Mouse (Mus musculus) heart, embryonic 10.5 days (tissue): ENCODE data around the gene Tspan18. TPM values are rescaled to one million over a fixed set of nuclear protein-coding genes. Genes with fewer than 3 reads are reported as not detected.

ENCODE experiments used
- DNase-seq: peaks from one replicate; pipeline ENCODE4 v3.0.0-alpha.2; 2017; ENCODE audit warnings: low spot score
- H3K27ac ChIP-seq: fragments of 300-500 bp; sonication (generic); 2 replicates; pipeline ENCODE4 v1.5.1; 2016; ENCODE audit warnings: mild to moderate bottlenecking
- H3K27me3 ChIP-seq: fragments of 300-500 bp; sonication (generic); 2 replicates; pipeline ENCODE4 v1.6.1; 2016; ENCODE audit warnings: mild to moderate bottlenecking; ENCODE audit not compliant: poor library complexity, insufficient read depth, severe bottlenecking
- H3K36me3 ChIP-seq: fragments of 300-500 bp; sonication (generic); 2 replicates; pipeline ENCODE4 v1.6.1; 2016; ENCODE audit warnings: mild to moderate bottlenecking, moderate library complexity
- H3K4me1 ChIP-seq: fragments of 300-500 bp; sonication (generic); 2 replicates; pipeline ENCODE4 v1.6.1; 2016; ENCODE audit warnings: mild to moderate bottlenecking
- H3K4me3 ChIP-seq: fragments of 300-500 bp; sonication (generic); 2 replicates; pipeline ENCODE4 v1.5.1; 2016; ENCODE audit warnings: mild to moderate bottlenecking, moderate library complexity
- H3K9me3 ChIP-seq: fragments of 300-500 bp; sonication (generic); 2 replicates; pipeline ENCODE4 v1.6.1; 2016; ENCODE audit warnings: mild to moderate bottlenecking, moderate library complexity
- WGBS: fragments of 180-500 bp; shearing (Covaris S2); methylation state at CpG from one replicate; pipeline ENCODE4 v1.1.7; 2016; 5-methylcytosine and 5-hydroxymethylcytosine counted together
- polyA plus RNA-seq: library from polyadenylated mRNA; unstranded; fragments of >200 nt; fragmentation: Nextera tagmentation; extraction: Ambion mirVana; gene quantifications from 2 replicates; pipeline ENCODE4 v1.2.1, GENCODE M21; 2016

The Tspan18 gene
- polyA plus RNA-seq, 1 experiment from 2014 or later: 64.2 TPM

GRCm38 (mm10) chr2:93266565-93267169 lies 67.6 kb downstream of the Tspan18 start:
- Histone ChIP-seq H3K27me3 (no peaks in the 10 kb centered on the region), H3K4me1 (peaks cover 75% of the 10 kb centered on the region), H3K27ac (no peak overlapping the region), H3K9me3 (no peaks in the 10 kb centered on the region), H3K4me3 (no peak overlapping the region), H3K36me3 (no peaks in the 10 kb centered on the region; the same call in 1 of the 2 replicates)
- DNase-seq: no peak
- 64% methylated on average over 7 of the region's 7 CpGs for WGBS

- Histone ChIP-seq H3K36me3 (no peaks in the 10 kb centered on the region; the same call in 1 of the 2 replicates), H3K4me3 (no peak overlapping the region), H3K4me1 (peaks cover 82% of the 10 kb centered on the region), H3K27ac (peak overlapping the region; percentile 87), H3K9me3 (no peaks in the 10 kb centered on the region), H3K27me3 (no peaks in the 10 kb centered on the region)
- 51% methylated on average over 5 of the region's 5 CpGs for WGBS
- no peak for DNase-seq
These were observed 71.7 kb downstream of the Tspan18 start for GRCm38 (mm10) chr2:93262291-93263285.

- Histone ChIP-seq H3K36me3 (no peaks in the 10 kb centered on the region; the same call in 1 of the 2 replicates), H3K27me3 (no peaks in the 10 kb centered on the region), H3K4me1 (peaks cover 76% of the 10 kb centered on the region), H3K9me3 (no peaks in the 10 kb centered on the region), H3K4me3 (no peak overlapping the region), H3K27ac (peak overlapping the region; percentile 87)
- 25% methylated on average over 6 of the region's 6 CpGs for whole genome bisulfite sequencing
- DNase-seq: no peak
These were observed 72.6 kb downstream of the Tspan18 start for GRCm38 (mm10) chr2:93261521-93262290.

GRCm38 (mm10) chr2:93257634-93258033 lies 76.7 kb downstream of the Tspan18 start:
- H3K27me3 ChIP-seq: no peaks in the 10 kb centered on the region
- H3K36me3 ChIP-seq: no peaks in the 10 kb centered on the region
- no peak overlapping the region for H3K27ac ChIP-seq
- peaks cover 75% of the 10 kb centered on the region for H3K4me1 ChIP-seq
- DNase-seq: no peak
- H3K4me3 ChIP-seq: no peak overlapping the region
- no peaks in the 10 kb centered on the region for H3K9me3 ChIP-seq
- 69% methylated on average over 4 of the region's 4 CpGs for WGBS

- H3K27ac ChIP-seq: peak overlapping the region; percentile 1; the same call in 1 of the 2 replicates
- peaks cover 73% of the 10 kb centered on the region for H3K4me1 ChIP-seq
- H3K36me3 ChIP-seq: no peaks in the 10 kb centered on the region
- DNase-seq: no peak
- WGBS: 70% methylated on average over 8 of the region's 8 CpGs
- no peaks in the 10 kb centered on the region for H3K9me3 ChIP-seq
- H3K4me3 ChIP-seq: no peak overlapping the region
- H3K27me3 ChIP-seq: no peaks in the 10 kb centered on the region
These were observed 77.4 kb downstream of the Tspan18 start for GRCm38 (mm10) chr2:93256735-93257405.

GRCm38 (mm10) chr2:93252356-93252755 lies 81.9 kb downstream of the Tspan18 start:
- Histone ChIP-seq H3K4me3 (no peak overlapping the region), H3K36me3 (0 out of 2 replicates have a peak, but pooled peaks cover 2% of the 10 kb centered on the region), H3K4me1 (peaks cover 35% of the 10 kb centered on the region), H3K27ac (peak overlapping the region; percentile 19; the same call in 1 of the 2 replicates), H3K27me3 (no peaks in the 10 kb centered on the region), H3K9me3 (no peaks in the 10 kb centered on the region)
- DNase-seq: no peak
- WGBS: 41% methylated on average over 9 of the region's 9 CpGs

- H3K27ac ChIP-seq: no peak overlapping the region
- 91% methylated on average over 7 of the region's 7 CpGs for WGBS
- DNase-seq: no peak
These were observed 83.7 kb downstream of the Tspan18 start for GRCm38 (mm10) chr2:93250611-93251010.

GRCm38 (mm10) chr2:93249058-93249457 lies 85.2 kb downstream of the Tspan18 start:
- 78% methylated on average over 6 of the region's 6 CpGs for WGBS
- DNase-seq: no peak

More at GRCm38 (mm10) chr2:93250611-93251010, 83.7 kb downstream of the Tspan18 start:
- Histone ChIP-seq H3K9me3 (no peaks in the 10 kb centered on the region), H3K36me3 (0 out of 2 replicates have a peak, but pooled peaks cover 2% of the 10 kb centered on the region), H3K27me3 (no peaks in the 10 kb centered on the region), H3K4me3 (no peak overlapping the region), H3K4me1 (peaks cover 35% of the 10 kb centered on the region)

GRCm38 (mm10) chr2:93244090-93244443 lies 90.2 kb downstream of the Tspan18 start:
- no peak for DNase-seq
- no peaks in the 10 kb centered on the region for H3K27me3 ChIP-seq
- H3K4me1 ChIP-seq: peaks cover 49% of the 10 kb centered on the region
- 76% methylated on average over 8 of the region's 8 CpGs for WGBS
- H3K36me3 ChIP-seq: no peaks in the 10 kb centered on the region
- H3K4me3 ChIP-seq: no peak overlapping the region
- H3K27ac ChIP-seq: no peak overlapping the region
- H3K9me3 ChIP-seq: no peaks in the 10 kb centered on the region

More at GRCm38 (mm10) chr2:93249058-93249457, 85.2 kb downstream of the Tspan18 start:
- H3K9me3 ChIP-seq: no peaks in the 10 kb centered on the region
- no peaks in the 10 kb centered on the region for H3K27me3 ChIP-seq
- 0 out of 2 replicates have a peak overlapping the region, but pooled peaks have one; percentile 4 for H3K27ac ChIP-seq
- peaks cover 31% of the 10 kb centered on the region for H3K4me1 ChIP-seq
- H3K4me3 ChIP-seq: no peak overlapping the region
- H3K36me3 ChIP-seq: 0 out of 2 replicates have a peak, but pooled peaks cover 2% of the 10 kb centered on the region

- 79% methylated on average over 11 of the region's 11 CpGs for WGBS
- Histone ChIP-seq H3K27ac (0 out of 2 replicates have a peak overlapping the region, but pooled peaks have one; percentile 47), H3K36me3 (no peaks in the 10 kb centered on the region), H3K9me3 (no peaks in the 10 kb centered on the region), H3K27me3 (no peaks in the 10 kb centered on the region), H3K4me3 (no peak overlapping the region), H3K4me1 (peaks cover 54% of the 10 kb centered on the region)
- no peak for DNase-seq
These were observed 90.7 kb downstream of the Tspan18 start for GRCm38 (mm10) chr2:93243439-93244089.

GRCm38 (mm10) chr2:93242166-93242565 lies 92.1 kb downstream of the Tspan18 start:
- DNase-seq: no peak
- Histone ChIP-seq H3K4me3 (no peak overlapping the region), H3K36me3 (no peaks in the 10 kb centered on the region; the same call in 1 of the 2 replicates), H3K27ac (peak overlapping the region; percentile 42), H3K27me3 (no peaks in the 10 kb centered on the region), H3K4me1 (peaks cover 68% of the 10 kb centered on the region), H3K9me3 (no peaks in the 10 kb centered on the region)
- WGBS: 88% methylated on average over 5 of the region's 5 CpGs
